Mouse (Mus musculus) layer of hippocampus, adult 8-10 months (tissue): ENCODE results near the gene Poc1b. TPM values are rescaled to one million over a fixed set of nuclear protein-coding genes. Genes with fewer than 3 reads are reported as not detected.

Source experiments
- total RNA-seq, 4 experiments: library from RNA; stranded (reverse); gene quantifications; 2 replicates each; pipeline ENCODE4 v1.2.4; 2022

Gene Poc1b
- total RNA-seq, 4 experiments from 2014 or later = 7.4 to 11.2 (median 8.1) TPM

Other genes starting within 250 kb of the Poc1b start
- 100 to 1,000 TPM; 803 to 978 (median 924) TPM for gene Atp2b1, start 192.6 kb upstream of the Poc1b start, total RNA-seq
- 1 to 10 TPM; 3.4 to 4.7 (median 3.8) TPM for gene Galnt4, start 1.1 kb downstream of the Poc1b start, total RNA-seq
- gene Phxr2, start 19.3 kb downstream of the Poc1b start, total RNA-seq = not detected
- gene Dusp6, start 156.2 kb downstream of the Poc1b start, total RNA-seq = 10 to 100 TPM; 61.1 to 93.4 (median 75.2) TPM